Mouse (Mus musculus) lung, postnatal 0 days (tissue): ENCODE results near the gene Tmem178b.

ENCODE experiments used
- CTCF ChIP-seq: IDR thresholded peaks from 2 replicates; pipeline ENCODE4 v1.5.1; 2016; ENCODE audit warnings: antibody characterized with exemption, mild to moderate bottlenecking
- EP300 ChIP-seq: IDR thresholded peaks from 2 replicates; pipeline ENCODE4 v1.6.1; 2016; ENCODE audit warnings: antibody characterized with exemption, mild to moderate bottlenecking, control low read depth

DNA sequence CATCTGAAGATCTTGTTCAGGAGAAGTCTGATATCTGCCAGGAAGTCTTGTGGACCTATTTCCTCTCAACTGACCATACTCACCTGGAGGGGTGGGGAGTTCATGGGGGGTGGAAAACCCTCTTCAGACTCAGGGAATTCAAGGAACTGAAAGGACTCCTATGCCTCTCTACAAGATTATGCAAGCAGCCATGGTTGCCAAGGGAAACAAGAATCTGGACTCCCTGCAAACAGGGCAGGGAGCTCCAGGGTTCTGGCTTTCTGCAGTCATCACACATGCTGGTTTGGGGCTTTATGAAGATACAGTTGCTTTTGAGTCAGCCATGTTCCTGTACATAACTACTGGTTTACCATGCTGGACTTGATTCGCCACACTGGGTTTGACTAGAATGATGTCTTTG lies 390.6 kb downstream of the Tmem178b start:
- TF ChIP-seq EP300 (no peak), CTCF (no peak)
